Mouse (Mus musculus) A20 (cell line): ENCODE results near the gene Mmp11.
A peak's percentile ranks its signal among the peaks of the same experiment; 100 is the strongest.

Source experiments
- DNase-seq: peaks from one replicate; pipeline ENCODE4 v3.0.0-alpha.2; 2011; ENCODE audit warnings: low read depth, low spot score

Gene Mmp11

GRCm38 (mm10) chr10:75937851-75938643, 1.8 kb upstream of the Mmp11 start:
- DNase-seq: peak; percentile 53

- peak; percentile 45 for DNase-seq
Observed at GRCm38 (mm10) chr10:75936909-75937667, 792 bp upstream of the Mmp11 start.

- no peak for DNase-seq
Observed at GRCm38 (mm10) chr10:75934991-75935390, 1.3 kb downstream of the Mmp11 start.

- no peak for DNase-seq
Observed at GRCm38 (mm10) chr10:75932891-75933290, 3.4 kb downstream of the Mmp11 start, which contains the start of gene Chchd10. TSS of gene Chchd10 (plus strand) at chr10:75933130.

- no peak for DNase-seq
Observed at GRCm38 (mm10) chr10:75932081-75932678, 4.1 kb downstream of the Mmp11 start.

GRCm38 (mm10) chr10:75931311-75931710, 5.0 kb downstream of the Mmp11 start:
- DNase-seq: no peak

- DNase-seq: no peak
Observed at GRCm38 (mm10) chr10:75930304-75930703, 6.0 kb downstream of the Mmp11 start.

GRCm38 (mm10) chr10:75926396-75926795, 9.9 kb downstream of the Mmp11 start:
- no peak for DNase-seq

GRCm38 (mm10) chr10:75924324-75924723, 12.0 kb downstream of the Mmp11 start:
- DNase-seq: peak; percentile 21

- DNase-seq: no peak
Observed at GRCm38 (mm10) chr10:75921726-75922560, 14.4 kb downstream of the Mmp11 start.

- peak; percentile 95 for DNase-seq
Observed at GRCm38 (mm10) chr10:75921026-75921725, 15.1 kb downstream of the Mmp11 start, which contains the start of gene Smarcb1. TSS of gene Smarcb1 (minus strand) at chr10:75921617.

GRCm38 (mm10) chr10:75919026-75919425, 17.3 kb downstream of the Mmp11 start:
- DNase-seq: no peak

GRCm38 (mm10) chr10:75916840-75917239, 19.5 kb downstream of the Mmp11 start:
- no peak for DNase-seq

GRCm38 (mm10) chr10:75915557-75915956, 20.7 kb downstream of the Mmp11 start:
- DNase-seq: no peak

- DNase-seq: no peak
Observed at GRCm38 (mm10) chr10:75913013-75913589, 23.2 kb downstream of the Mmp11 start.

GRCm38 (mm10) chr10:75910698-75911097, 25.6 kb downstream of the Mmp11 start:
- no peak for DNase-seq

GRCm38 (mm10) chr10:75906882-75907281, 29.4 kb downstream of the Mmp11 start:
- DNase-seq: no peak

- DNase-seq: no peak
Observed at GRCm38 (mm10) chr10:75904391-75904790, 31.9 kb downstream of the Mmp11 start.

GRCm38 (mm10) chr10:75898846-75899245, 37.5 kb downstream of the Mmp11 start:
- DNase-seq: no peak

- no peak for DNase-seq
Observed at GRCm38 (mm10) chr10:75898039-75898564, 38.2 kb downstream of the Mmp11 start.
